Mouse (Mus musculus): ENCODE data around the gene Mcrip2.

DNA sequence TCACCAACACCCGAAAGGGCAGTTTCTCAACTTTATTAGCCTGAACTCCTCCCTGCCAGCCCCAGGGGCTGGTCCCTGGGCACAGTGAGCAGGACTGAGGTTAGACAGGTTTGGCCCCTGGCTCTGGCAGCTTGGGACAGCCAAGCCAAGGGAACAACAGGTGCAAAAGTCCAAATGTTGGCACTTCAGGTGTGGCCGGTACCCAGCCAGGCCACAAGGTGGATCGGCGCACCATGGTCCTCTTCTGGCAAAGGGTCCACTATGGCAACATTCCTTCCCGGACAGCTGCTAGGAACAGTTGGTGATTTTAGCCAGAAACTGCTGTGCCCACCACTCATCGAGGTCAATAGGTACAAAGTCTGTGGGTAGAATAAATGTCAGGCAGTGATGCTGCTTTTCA, 4.9 kb downstream of the Mcrip2 start:
- TF ChIP-seq CTCF (IDR thresholded peaks at IDR 0.05; ENCODE audit: low read depth) = no peak
- no peak for TF ChIP-seq EP300 (IDR thresholded peaks at IDR 0.05; ENCODE audit: low read depth)

All from heart, postnatal 0 days (tissue).